Mouse (Mus musculus): ENCODE data around the gene Slc13a1. TPM values are rescaled to one million over a fixed set of nuclear protein-coding genes. Genes with fewer than 3 reads are reported as not detected.
"Not testable (repeated sequence)": the region's sequence is repeated elsewhere in the genome, so short reads cannot be mapped to it uniquely, and the experiment has no call there.

The Slc13a1 gene
- total RNA-seq (2021), result under 1 TPM; 0.10 to 0.33 TPM
- long read RNA-seq, result 0 reads

DNA sequence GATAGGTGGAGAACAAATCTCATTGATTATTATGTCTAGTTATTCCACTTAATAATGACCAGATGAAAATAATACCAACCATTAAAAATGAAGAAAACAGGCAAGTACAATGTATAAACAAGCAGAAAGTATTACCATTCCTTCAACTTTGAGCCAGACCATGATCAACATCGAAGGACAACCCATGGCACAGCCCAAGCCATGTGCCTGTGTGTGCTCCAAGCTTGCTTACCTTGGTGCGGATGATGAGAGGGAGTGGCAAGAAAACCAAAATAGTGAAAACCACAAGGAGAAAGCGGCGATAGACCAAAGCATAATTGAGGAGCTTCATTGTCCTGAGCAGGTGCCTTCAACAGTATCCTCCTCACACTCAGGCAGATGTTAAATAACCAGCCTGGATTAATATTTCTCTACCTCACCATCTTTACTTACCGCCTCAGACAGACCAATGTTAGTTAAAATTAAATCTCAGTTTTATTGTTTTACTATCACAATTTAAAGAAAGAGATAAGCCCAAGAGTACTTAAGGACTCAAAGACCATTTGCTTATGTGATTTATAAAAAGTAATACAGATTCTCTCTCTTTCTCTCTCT is at the start of gene Slc13a1:
Slc13a1 (minus strand) TSS at position 359 of the 594 bp plus-strand sequence.
- DNase-seq (ENCODE audit: low spot score in 2 of 2), result no peak

- DNase-seq (ENCODE audit: low spot score in 2 of 2), result no peak
These were observed 40.0 kb upstream of the Slc13a1 start for GRCm38 (mm10) chr6:24207866-24208265.

GRCm38 (mm10) chr6:24202226-24202625 is 34.3 kb upstream of the Slc13a1 start:
- no peak for DNase-seq (ENCODE audit: low spot score in 2 of 2)

- DNase-seq (ENCODE audit: low spot score in 2 of 2), result peak in 1 of 2 experiments; percentile 7
These were observed 33.0 kb upstream of the Slc13a1 start for GRCm38 (mm10) chr6:24200644-24201484.

DNA sequence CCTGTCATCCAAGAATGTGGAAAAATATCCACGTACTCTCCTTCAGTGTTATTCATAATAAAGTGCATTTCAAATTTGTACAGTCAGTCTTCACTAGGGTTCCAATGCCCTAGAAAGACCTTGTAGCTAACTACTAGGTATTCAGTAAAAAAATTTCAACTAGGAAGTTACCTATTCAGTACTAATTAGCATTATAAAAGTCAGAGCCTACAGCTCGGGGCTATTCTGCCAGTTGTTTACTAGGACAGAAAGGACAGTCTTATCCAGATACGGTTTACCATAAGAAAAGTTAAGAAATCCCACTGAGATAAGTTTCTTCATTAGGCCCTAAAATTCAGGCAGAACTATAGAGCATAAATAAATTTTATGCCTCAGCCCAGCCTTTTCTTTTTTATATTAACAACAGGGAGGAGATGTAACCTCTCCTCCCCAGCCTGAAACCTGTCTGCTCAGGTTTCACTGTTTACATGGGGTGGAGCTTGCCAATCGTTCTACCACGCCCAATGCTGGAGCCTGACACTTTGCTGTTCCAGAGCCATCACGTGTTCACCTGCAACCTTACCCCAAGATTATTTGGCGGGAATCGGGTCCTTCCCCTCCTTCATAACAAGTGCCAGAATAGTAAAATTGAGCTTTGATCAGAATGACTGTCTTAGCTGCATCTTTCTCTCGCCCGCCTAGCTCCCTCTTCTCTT is 29.8 kb upstream of the Slc13a1 start:
- not testable (repeated sequence) for DNase-seq (ENCODE audit: low spot score in 2 of 2)

DNA sequence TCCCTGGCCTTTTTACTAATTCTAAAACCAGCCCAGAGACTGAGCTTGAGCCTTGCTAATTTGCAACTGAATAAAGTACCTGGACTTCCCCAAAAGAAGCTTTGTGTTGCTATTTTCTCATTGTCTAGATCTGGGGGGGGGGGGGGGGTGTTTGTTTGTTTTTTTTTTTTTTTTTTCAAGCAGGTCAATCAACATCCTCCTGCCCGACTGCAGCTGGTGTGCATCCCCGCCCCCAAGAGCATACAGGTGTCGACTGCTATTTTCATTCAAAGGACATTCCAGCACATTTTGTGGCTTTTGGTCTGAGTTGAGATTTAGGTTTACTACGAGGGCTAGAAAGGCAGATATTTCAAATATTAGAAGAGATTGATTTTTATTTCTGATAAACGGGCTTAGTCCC is 28.5 kb upstream of the Slc13a1 start:
- DNase-seq (ENCODE audit: low spot score in 2 of 2), result not testable (repeated sequence)

DNA sequence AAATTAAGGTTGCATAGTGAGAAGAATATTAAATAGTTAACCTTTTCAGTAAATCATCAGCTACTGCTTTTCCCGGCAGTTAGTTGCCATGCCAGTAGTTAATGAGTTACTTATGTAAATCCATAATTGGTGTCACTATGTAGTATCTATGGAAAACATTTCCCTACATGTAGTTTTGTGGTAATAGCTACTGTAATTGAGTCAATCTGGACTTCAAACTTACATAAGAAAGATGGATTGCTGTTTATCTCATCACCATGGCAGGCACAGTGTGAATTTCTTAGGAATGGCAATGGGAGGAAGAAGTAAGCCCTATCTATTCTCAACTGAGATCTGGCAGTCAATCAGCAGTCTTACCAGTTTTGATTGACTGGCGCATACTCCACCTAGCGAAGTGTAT is 15.5 kb upstream of the Slc13a1 start:
- DNase-seq (ENCODE audit: low spot score in 2 of 2), result no peak

DNA sequence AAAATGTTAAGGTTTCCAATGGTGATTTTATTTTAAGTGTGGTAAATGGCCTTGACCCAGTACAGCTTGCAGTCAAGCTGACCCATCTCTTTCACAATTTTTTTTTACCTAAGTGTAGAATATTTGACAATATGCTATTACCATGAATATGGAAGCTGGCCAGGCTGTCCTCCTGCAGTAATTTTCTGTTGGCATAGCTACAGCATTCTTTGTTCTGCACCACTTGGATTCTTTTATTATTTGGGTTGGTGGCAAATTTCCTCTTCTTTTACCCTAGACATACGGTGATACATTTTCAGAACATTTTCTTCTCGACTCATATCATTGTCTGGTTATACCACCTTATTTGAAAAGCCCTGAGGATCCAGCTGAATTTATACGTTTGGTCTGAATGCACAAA is 7.5 kb upstream of the Slc13a1 start:
- peak in 1 of 2 experiments; percentile 36 for DNase-seq (ENCODE audit: low spot score in 2 of 2)

DNA sequence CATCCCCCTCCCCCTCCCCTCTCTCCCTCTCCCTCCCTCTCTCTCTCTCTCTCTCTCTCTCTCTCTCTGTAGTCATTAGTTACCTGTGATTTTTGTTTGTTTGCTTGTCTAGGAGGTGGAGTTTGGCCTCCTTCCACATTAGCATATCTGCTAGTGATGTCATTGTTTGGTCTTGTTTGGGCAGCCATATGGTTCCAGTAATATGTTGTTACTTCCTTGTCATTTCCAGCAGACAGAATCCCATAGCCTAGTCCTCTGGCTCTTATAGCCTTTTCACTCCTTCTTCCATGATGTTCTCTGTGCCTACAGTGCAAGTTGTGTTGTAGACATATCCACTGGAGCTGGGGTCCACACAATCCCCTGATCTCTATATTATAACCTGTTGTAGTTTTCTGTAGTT is 6.1 kb upstream of the Slc13a1 start:
- DNase-seq (ENCODE audit: low spot score in 2 of 2), result no peak

GRCm38 (mm10) chr6:24172736-24173135 is 4.8 kb upstream of the Slc13a1 start:
- no peak for DNase-seq (ENCODE audit: low spot score in 2 of 2)

GRCm38 (mm10) chr6:24166772-24167171 is 1.1 kb downstream of the Slc13a1 start:
- peak in 1 of 2 experiments; percentile 6 for DNase-seq (ENCODE audit: low spot score in 2 of 2)

- DNase-seq (ENCODE audit: low spot score in 2 of 2), result no peak
These were observed 2.6 kb downstream of the Slc13a1 start for GRCm38 (mm10) chr6:24165249-24165648.

- no peak for DNase-seq (ENCODE audit: low spot score in 2 of 2)
These were observed 8.1 kb downstream of the Slc13a1 start for GRCm38 (mm10) chr6:24159795-24160194.

DNA sequence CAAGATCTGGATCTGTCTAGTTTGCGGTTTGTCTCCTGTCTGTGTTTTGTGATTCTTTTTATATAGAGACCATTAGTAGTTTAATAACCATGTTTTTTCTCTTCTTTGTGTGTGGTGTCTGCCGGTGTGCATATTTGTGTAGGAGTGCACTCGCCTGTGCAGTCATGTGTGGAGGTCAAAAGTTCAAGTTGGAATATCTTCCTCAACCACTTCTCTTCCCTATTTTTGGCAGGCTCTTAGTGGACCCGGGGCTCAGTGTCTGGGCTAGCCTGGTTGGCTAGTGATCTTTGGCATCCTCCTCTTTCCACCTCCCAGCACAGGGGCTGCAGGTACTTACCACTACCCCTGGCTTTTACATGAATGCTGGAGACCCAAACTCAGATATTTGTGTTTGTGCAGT is 13.0 kb downstream of the Slc13a1 start:
- DNase-seq (ENCODE audit: low spot score in 2 of 2), result no peak

GRCm38 (mm10) chr6:24132951-24133350 is 34.9 kb downstream of the Slc13a1 start:
- DNase-seq (ENCODE audit: low spot score in 2 of 2), result no peak

DNA sequence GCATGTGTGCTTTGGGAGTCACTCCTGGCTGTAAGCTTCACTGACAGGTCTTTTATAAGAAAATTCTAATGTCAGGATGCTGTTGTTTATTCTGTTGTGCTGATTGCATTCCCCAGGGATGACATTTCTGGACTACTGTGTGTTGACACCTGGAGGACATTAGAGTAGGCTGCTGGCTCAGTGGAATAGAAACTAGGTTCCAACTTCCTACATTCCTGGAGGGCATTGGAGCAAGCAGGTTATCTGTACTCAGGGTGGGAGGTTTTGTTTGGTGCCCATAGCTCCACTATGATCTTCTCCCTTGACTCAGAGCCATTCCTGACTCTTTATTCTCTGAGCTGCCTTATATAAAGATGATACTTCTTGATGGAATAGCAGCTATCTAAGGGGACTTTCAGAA is 45.3 kb downstream of the Slc13a1 start:
- no peak for DNase-seq (ENCODE audit: low spot score in 2 of 2)

DNA sequence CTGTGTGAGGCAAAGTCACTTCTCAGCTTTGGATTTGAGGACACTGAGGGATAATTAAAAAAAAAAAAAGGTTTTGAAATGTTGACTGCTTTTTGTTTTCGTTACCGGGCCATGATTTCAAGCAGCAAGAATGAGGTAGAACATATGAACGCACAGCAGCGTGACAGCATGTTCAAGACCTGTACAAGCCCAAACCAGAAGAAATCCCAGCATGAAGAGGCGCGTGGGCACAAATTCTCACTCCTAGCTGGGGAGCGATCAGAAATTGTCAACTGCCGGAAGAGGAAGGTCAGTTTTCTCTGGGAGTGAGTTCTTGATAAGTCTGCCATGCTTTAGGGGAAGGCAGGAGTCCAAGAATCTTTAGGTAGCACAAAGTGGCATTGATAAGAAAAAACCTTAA is 56.3 kb downstream of the Slc13a1 start:
- no peak for DNase-seq (ENCODE audit: low spot score in 2 of 2)

DNA sequence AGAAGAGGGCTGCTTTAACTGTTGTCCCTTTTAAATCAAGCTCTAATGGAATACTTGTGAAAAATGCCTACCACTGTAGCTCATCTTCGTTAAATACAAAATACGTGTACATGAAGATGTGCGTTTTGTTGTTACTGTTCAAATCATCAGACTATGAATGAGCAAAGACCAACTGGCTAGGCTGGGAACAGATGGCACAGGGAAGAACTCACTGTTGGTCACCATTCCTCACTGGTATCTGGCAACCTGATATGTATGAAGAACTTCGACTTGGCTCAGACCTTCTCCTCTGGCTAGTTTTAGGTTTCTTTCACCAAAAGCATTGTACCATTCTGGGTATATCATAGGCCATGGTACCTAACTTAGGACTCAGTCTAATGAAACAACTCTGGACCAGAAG is 59.4 kb downstream of the Slc13a1 start:
- no peak for DNase-seq (ENCODE audit: low spot score in 2 of 2)

- no peak for DNase-seq (ENCODE audit: low spot score in 2 of 2)
These were observed 61.7 kb downstream of the Slc13a1 start for GRCm38 (mm10) chr6:24106157-24106556.

- no peak for DNase-seq (ENCODE audit: low spot score in 2 of 2)
These were observed 62.2 kb downstream of the Slc13a1 start for GRCm38 (mm10) chr6:24105681-24106080.

- DNase-seq (ENCODE audit: low spot score in 2 of 2), result no peak
These were observed 66.6 kb downstream of the Slc13a1 start for GRCm38 (mm10) chr6:24101281-24101680.

- no peak for DNase-seq (ENCODE audit: low spot score in 2 of 2)
These were observed 67.2 kb downstream of the Slc13a1 start for GRCm38 (mm10) chr6:24100705-24101104.

Data from layer of hippocampus, adult 18-20 months (tissue).